Mouse (Mus musculus) heart, adult 2 months (tissue): ENCODE measurements around the gene Asxl2. TPM values are rescaled to one million over a fixed set of nuclear protein-coding genes. Genes with fewer than 3 reads are reported as not detected.
"Not testable (repeated sequence)": the region's sequence is repeated elsewhere in the genome, so short reads cannot be mapped to it uniquely, and the experiment has no call there.

Experiments used
- DNase-seq, 2 experiments: peaks; one replicate each; pipeline ENCODE4 v3.0.0; 2021
- H3K27ac ChIP-seq: fragments of 200-600 bp; 2 replicates; pipeline ENCODE4 v1.8.1; 2022
- H3K27me3 ChIP-seq: fragments of 200-500 bp; 2 replicates; pipeline ENCODE4 v1.6.1; 2012; ENCODE audit warnings: mild to moderate bottlenecking, low read length, inconsistent platforms, mixed read lengths; ENCODE audit not compliant: control insufficient read depth, insufficient read depth
- H3K36me3 ChIP-seq: fragments of 200-500 bp; 2 replicates; pipeline ENCODE4 v1.6.1; 2012; ENCODE audit warnings: low read length, inconsistent platforms; ENCODE audit not compliant: control insufficient read depth, insufficient read depth
- H3K4me1 ChIP-seq: fragments of 200-500 bp; 2 replicates; pipeline ENCODE4 v1.6.1; 2011; ENCODE audit warnings: low read length; ENCODE audit not compliant: control insufficient read depth, insufficient read depth
- H3K4me3 ChIP-seq: fragments of 200-600 bp; 2 replicates; pipeline ENCODE4 v1.8.1; 2022
- H3K79me2 ChIP-seq: fragments of 200-500 bp; replicated peaks from 2 replicates; pipeline ENCODE4 v1.6.1; 2012; ENCODE audit warnings: mild to moderate bottlenecking, inconsistent platforms, low read length, moderate library complexity, mixed read lengths; ENCODE audit not compliant: control insufficient read depth, insufficient read depth
- H3K9ac ChIP-seq: fragments of 200-500 bp; 2 replicates; pipeline ENCODE4 v1.6.1; 2012; ENCODE audit warnings: low read depth, mild to moderate bottlenecking, control low read depth, inconsistent platforms, low read length, mixed read lengths
- CTCF ChIP-seq: fragments of 200-600 bp; IDR thresholded peaks from 2 replicates; pipeline ENCODE4 v1.8.1; 2022; ENCODE audit warnings: antibody characterized with exemption, mild to moderate bottlenecking, moderate library complexity
- EP300 ChIP-seq: fragments of 200-500 bp; IDR thresholded peaks from 2 replicates; pipeline ENCODE4 v1.6.1; 2011; ENCODE audit warnings: low read depth, low read length, control low read depth; ENCODE audit not compliant: insufficient read depth
- POLR2A ChIP-seq: fragments of 200-500 bp; IDR thresholded peaks from 2 replicates; pipeline ENCODE4 v1.6.1; 2011; ENCODE audit warnings: mild to moderate bottlenecking, low read depth, low read length, control low read depth; ENCODE audit not compliant: insufficient read depth
- WGBS: fragments of 180-500 bp; shearing (Covaris S2); methylation state at CpG from one replicate; pipeline ENCODE4 v1.1.7; 2018; 5-methylcytosine and 5-hydroxymethylcytosine counted together
- intact Hi-C: fragments of 180-260 bp; cut with DNase I; formaldehyde crosslinking; loops from one replicate; pipeline ENCODE4 v1.15.1; 2025
- polyA plus RNA-seq: library from polyadenylated mRNA; depleted of rRNA; stranded (reverse); fragments of >200 nt; gene quantifications from 2 replicates; pipeline ENCODE4 v1.2.3, GENCODE M21; 2012
- total RNA-seq, 2 experiments: library from RNA; stranded (reverse); gene quantifications; 2 replicates each; pipeline ENCODE4 v1.2.3; 2021

Asxl2 gene
- total and polyA plus RNA-seq, 3 experiments = 4.0 to 21.9 (median 18.8) TPM

GRCm38 (mm10) chr12:3396931-3397330, 29.7 kb upstream of the Asxl2 start:
- WGBS = 91% methylated on average over 8 of the region's 8 CpGs
- no peak overlapping the region for H3K9ac ChIP-seq
- no peaks in the 10 kb centered on the region for H3K36me3 ChIP-seq
- H3K4me1 ChIP-seq = no peaks in the 10 kb centered on the region
- H3K27me3 ChIP-seq = no peaks in the 10 kb centered on the region
- TF ChIP-seq EP300 (no peak), POLR2A (no peak), CTCF (no peak)
- H3K4me3 ChIP-seq = no peak overlapping the region
- DNase-seq = no peak
- intact Hi-C loops = no loop called here
- H3K79me2 ChIP-seq = no peaks in the 10 kb centered on the region
- H3K27ac ChIP-seq = no peak overlapping the region

- H3K79me2 ChIP-seq, H3K27me3 ChIP-seq, H3K36me3 ChIP-seq, H3K9ac ChIP-seq, H3K4me3 ChIP-seq, H3K4me1 ChIP-seq, DNase-seq, intact Hi-C loops, H3K27ac ChIP-seq: not testable (repeated sequence)
- 94% methylated on average over 3 of the region's 3 CpGs for WGBS
Measured at GRCm38 (mm10) chr12:3405662-3406061, 21.0 kb upstream of the Asxl2 start.

DNA sequence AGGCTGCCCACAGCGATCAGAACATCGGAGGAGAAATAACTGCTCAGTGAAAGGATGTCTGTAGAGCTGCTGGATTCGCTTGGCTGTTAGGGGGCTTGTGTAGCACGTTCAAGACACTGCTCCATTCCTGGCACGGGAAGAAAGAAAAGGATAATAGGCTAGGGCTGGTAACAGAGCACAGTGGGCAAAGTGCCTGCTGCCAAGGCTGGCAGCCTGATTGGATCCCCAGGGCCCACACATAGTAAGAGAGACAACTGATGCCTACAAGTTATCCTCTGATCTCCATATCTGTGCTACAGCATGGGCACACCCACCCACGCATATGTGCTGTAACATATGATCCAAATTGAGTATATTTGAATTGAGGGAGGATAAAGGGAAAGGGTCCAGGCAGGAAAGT, 20.1 kb upstream of the Asxl2 start:
- H3K4me3 ChIP-seq = no peak overlapping the region
- H3K27ac ChIP-seq = no peak overlapping the region
- no peak overlapping the region for H3K9ac ChIP-seq
- no peak for DNase-seq
- H3K4me1 ChIP-seq = no peaks in the 10 kb centered on the region
- no peaks in the 10 kb centered on the region for H3K36me3 ChIP-seq
- H3K27me3 ChIP-seq = no peaks in the 10 kb centered on the region
- intact Hi-C loops = no loop called here
- TF ChIP-seq EP300 (no peak), POLR2A (no peak), CTCF (no peak)
- H3K79me2 ChIP-seq = no peaks in the 10 kb centered on the region
- WGBS = 88% methylated on average over 6 of the region's 6 CpGs

DNA sequence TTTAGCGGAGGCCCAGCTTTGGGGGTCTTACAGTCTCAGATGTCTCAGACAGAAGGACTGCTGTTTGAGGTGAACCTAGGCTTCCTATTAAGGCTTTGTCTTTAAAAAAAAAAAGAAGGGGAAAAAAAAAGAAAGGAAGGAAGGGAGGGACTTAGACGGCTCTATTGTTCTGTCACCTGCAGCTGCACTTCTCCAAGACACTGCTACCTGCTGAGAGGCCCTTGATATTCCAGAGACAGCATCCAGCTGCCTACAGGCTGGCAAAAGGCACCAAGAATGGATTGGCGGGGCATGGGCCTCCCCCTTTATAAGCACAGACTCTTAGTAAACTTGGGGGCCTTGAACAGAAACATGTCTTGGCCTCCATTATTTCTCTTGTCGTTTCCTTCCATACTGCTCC, 11.7 kb upstream of the Asxl2 start:
- Histone ChIP-seq H3K4me3 (no peak overlapping the region), H3K79me2 (no peaks in the 10 kb centered on the region)
- WGBS = 88% methylated on average over 4 of the region's 4 CpGs

DNA sequence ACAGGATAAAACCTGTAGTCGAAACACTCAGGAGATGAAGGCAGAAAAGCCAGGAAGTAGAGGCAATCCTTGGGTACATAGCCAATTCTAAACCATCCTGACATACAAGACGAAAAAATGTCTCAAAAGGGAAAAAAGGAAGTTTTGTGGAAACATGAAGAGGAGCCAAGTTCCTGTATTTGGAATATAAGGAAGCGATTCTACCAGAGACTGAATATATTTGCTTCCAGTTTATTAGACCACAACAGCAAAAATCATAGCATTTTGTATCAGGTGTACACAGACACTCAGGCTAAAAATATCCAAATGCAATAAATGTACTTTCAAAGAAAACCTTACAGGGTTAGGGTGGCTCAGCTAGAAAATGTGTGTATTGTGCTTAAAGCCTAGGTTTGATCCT, 7.9 kb upstream of the Asxl2 start:
- WGBS = 54% methylated on average over 3 of the region's 3 CpGs
- TF ChIP-seq POLR2A (no peak), CTCF (no peak), EP300 (no peak)
- intact Hi-C loops = no loop called here
- no peak overlapping the region for H3K27ac ChIP-seq
- no peaks in the 10 kb centered on the region for H3K4me1 ChIP-seq
- no peak overlapping the region for H3K9ac ChIP-seq
- no peaks in the 10 kb centered on the region for H3K79me2 ChIP-seq
- DNase-seq = no peak
- H3K4me3 ChIP-seq = no peak overlapping the region
- no peaks in the 10 kb centered on the region for H3K36me3 ChIP-seq
- H3K27me3 ChIP-seq = no peaks in the 10 kb centered on the region

More for the DNA sequence above, 11.7 kb upstream of the Asxl2 start:
- TF ChIP-seq POLR2A (no peak), CTCF (no peak), EP300 (no peak)
- Histone ChIP-seq H3K9ac (no peak overlapping the region), H3K4me1 (no peaks in the 10 kb centered on the region), H3K36me3 (no peaks in the 10 kb centered on the region), H3K27ac (no peak overlapping the region), H3K27me3 (no peaks in the 10 kb centered on the region)
- DNase-seq = no peak
- intact Hi-C loops = no loop called here

- Histone ChIP-seq H3K27me3 (no peaks in the 10 kb centered on the region), H3K36me3 (no peaks in the 10 kb centered on the region), H3K79me2 (no peaks in the 10 kb centered on the region), H3K27ac (no peak overlapping the region), H3K4me3 (no peak overlapping the region), H3K9ac (no peak overlapping the region), H3K4me1 (peaks cover 2% of the 10 kb centered on the region)
- TF ChIP-seq CTCF = no peak
- TF ChIP-seq EP300 = no peak
- no peak for TF ChIP-seq POLR2A
- 87% methylated on average over 2 of the region's 2 CpGs for WGBS
- intact Hi-C loops = no loop called here
- DNase-seq = no peak
Measured at GRCm38 (mm10) chr12:3420519-3420918, 6.1 kb upstream of the Asxl2 start.

DNA sequence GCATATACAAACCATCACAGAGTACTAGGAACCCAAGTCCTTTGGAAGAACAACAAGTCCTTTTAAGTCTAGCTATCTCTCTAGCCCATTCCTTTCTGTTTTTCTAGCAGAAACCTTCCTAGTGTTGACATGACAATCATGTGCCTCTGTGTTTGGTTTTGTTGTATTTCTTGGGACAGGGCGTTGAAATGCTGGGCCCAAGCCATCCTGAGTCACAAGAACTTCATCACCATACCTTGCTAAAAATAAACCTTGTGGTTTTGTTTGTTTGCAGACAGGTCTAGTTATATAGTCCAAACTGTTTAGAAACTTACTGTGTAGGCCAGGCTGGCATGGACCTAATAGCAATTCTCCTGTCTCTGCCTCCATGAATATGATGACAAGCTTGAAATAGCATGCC, 3.9 kb upstream of the Asxl2 start:
- peaks cover 4% of the 10 kb centered on the region for H3K4me1 ChIP-seq
- H3K36me3 ChIP-seq = no peaks in the 10 kb centered on the region
- H3K9ac ChIP-seq = no peak overlapping the region
- 60% methylated on average over 1 of the region's 1 CpGs for WGBS
- intact Hi-C loops = no loop called here
- H3K4me3 ChIP-seq = no peak overlapping the region
- H3K79me2 ChIP-seq = no peaks in the 10 kb centered on the region
- H3K27me3 ChIP-seq = no peaks in the 10 kb centered on the region
- H3K27ac ChIP-seq = peak overlapping the region; percentile 32
- no peak for DNase-seq
- TF ChIP-seq POLR2A (no peak), CTCF (no peak), EP300 (no peak)
